Mouse (Mus musculus): ENCODE results near the gene Zfp59.

The Zfp59 gene

GRCm38 (mm10) chr7:27881721-27882120 is 43.3 kb downstream of the Zfp59 start:
- no peak for DNase-seq

- no peak for DNase-seq
These were observed 62.2 kb downstream of the Zfp59 start for GRCm38 (mm10) chr7:27900601-27901000.

DNA sequence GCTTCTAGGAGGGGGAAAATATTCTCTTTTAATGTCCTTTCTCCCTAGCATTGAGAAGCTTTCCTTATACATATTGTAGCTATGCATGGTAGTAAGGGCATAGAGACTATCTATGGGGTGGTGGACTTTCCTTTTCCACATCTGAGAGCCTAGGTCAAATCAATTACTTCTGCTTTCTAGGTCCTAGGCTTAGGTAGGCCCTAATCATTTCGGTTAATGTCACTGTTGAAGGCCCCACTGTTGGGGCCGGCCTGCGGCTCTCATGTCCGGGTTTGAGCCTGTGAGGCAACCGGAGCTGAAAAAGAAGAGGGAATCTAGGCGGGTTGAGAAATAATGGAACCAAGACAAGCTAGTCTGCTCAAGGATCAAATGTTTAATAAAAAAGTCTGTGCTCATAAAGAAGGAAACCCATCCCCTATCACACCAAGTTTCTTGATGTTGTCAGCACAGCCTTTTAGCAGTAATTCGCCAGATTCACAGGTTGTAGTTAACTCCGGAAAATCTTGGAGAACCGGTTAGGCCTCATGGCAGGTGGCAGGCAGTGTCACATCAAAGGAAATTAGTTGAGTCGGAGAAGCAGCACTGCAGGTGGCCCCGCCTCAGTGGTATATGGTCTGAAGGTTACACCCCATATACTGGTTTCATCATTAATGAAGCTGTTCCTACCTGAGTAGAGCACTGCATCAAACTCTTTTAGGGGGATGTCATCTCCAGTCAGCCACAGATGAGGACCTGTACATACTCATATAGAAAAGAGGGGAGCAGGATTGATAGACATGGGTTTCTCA is 66.8 kb downstream of the Zfp59 start:
- DNase-seq: no peak
